Mouse (Mus musculus) liver, postnatal 0 days (tissue): ENCODE measurements at regions not wholly inside any gene's neighbourhood (a gene's known extent, or its start where the extent isn't known, plus 50 kb on each side); places are given as distances from the start of the nearest gene placed in this dataset.

Experiments
- ATAC-seq: fragments of 200-750 bp; cut with Nextera tagmentation; 2 replicates; pipeline ENCODE4 v1.8.0; 2017; ENCODE audit warnings: mild to moderate bottlenecking, moderate library complexity
- DNase-seq: peaks from one replicate; pipeline ENCODE4 v3.0.0-alpha.2; 2016
- H3K27ac ChIP-seq: fragments of 300-500 bp; sonication (generic); 2 replicates; pipeline ENCODE4 v1.5.1; 2014; ENCODE audit warnings: antibody characterized with exemption, moderate library complexity, mild to moderate bottlenecking, low read depth
- H3K27me3 ChIP-seq: fragments of 300-500 bp; sonication (generic); 2 replicates; pipeline ENCODE4 v1.6.1; 2014; ENCODE audit warnings: low read length, control low read depth, mixed read lengths; ENCODE audit not compliant: insufficient read depth
- H3K36me3 ChIP-seq: fragments of 300-500 bp; sonication (generic); replicated peaks from 2 replicates; pipeline ENCODE4 v1.6.1; 2014; ENCODE audit warnings: mild to moderate bottlenecking, control low read depth, low read length, moderate library complexity, mixed read lengths; ENCODE audit not compliant: insufficient read depth
- H3K4me1 ChIP-seq: fragments of 300-500 bp; sonication (generic); 2 replicates; pipeline ENCODE4 v1.6.1; 2014; ENCODE audit warnings: antibody characterized with exemption, mild to moderate bottlenecking, control low read depth; ENCODE audit not compliant: insufficient read depth
- H3K4me2 ChIP-seq: fragments of 300-500 bp; sonication (generic); 2 replicates; pipeline ENCODE4 v1.6.1; 2014; ENCODE audit warnings: low read depth, mild to moderate bottlenecking, low read length, moderate library complexity, mixed read lengths
- H3K4me3 ChIP-seq: fragments of 300-500 bp; sonication (generic); 2 replicates; pipeline ENCODE4 v1.5.1; 2014; ENCODE audit warnings: low read depth, low read length
- H3K9ac ChIP-seq: fragments of 300-500 bp; sonication (generic); replicated peaks from 2 replicates; pipeline ENCODE4 v1.6.1; 2014; ENCODE audit warnings: mild to moderate bottlenecking, moderate library complexity
- H3K9me3 ChIP-seq: fragments of 300-500 bp; sonication (generic); 2 replicates; pipeline ENCODE4 v1.6.1; 2016; ENCODE audit warnings: mild to moderate bottlenecking, control low read depth, low read length, mixed read lengths
- CTCF ChIP-seq: sonication (generic); IDR thresholded peaks from 2 replicates; pipeline ENCODE4 v1.5.1; 2016; ENCODE audit warnings: antibody characterized with exemption, low read depth
- EP300 ChIP-seq: IDR thresholded peaks from 2 replicates; pipeline ENCODE4 v1.6.1; 2016; ENCODE audit warnings: antibody characterized with exemption, low read depth, mild to moderate bottlenecking
- WGBS: fragments of 180-500 bp; shearing (Covaris S2); extraction: QIAGEN DNeasy Blood & Tissue Kit; methylation state at CpG from one replicate; pipeline ENCODE4 v1.1.7; 2014; ENCODE audit not compliant: insufficient replicate concordance; 5-methylcytosine and 5-hydroxymethylcytosine counted together

- Histone ChIP-seq H3K9ac (no peak overlapping the region), H3K4me2 (no peak overlapping the region), H3K4me3 (no peak overlapping the region), H3K4me1 (no peaks in the 10 kb centered on the region), H3K36me3 (no peaks in the 10 kb centered on the region), H3K27ac (no peak overlapping the region), H3K27me3 (no peaks in the 10 kb centered on the region), H3K9me3 (no peaks in the 10 kb centered on the region)
- DNase-seq (no peak), ATAC-seq (no peak)
- TF ChIP-seq CTCF, result no peak
- 72% methylated on average over 3 of the region's 3 CpGs for WGBS
Measured at GRCm38 (mm10) chr1:45653248-45653647, 141.7 kb upstream of the Wdr75 start.

- H3K27ac ChIP-seq, result no peak overlapping the region
- no peaks in the 10 kb centered on the region for H3K36me3 ChIP-seq
- H3K4me2 ChIP-seq, result no peak overlapping the region
- 60% methylated on average over 3 of the region's 3 CpGs for WGBS
- TF ChIP-seq CTCF (no peak), EP300 (no peak)
- no peaks in the 10 kb centered on the region for H3K9me3 ChIP-seq
- DNase-seq (no peak), ATAC-seq (no peak)
- no peak overlapping the region for H3K4me3 ChIP-seq
- no peak overlapping the region for H3K9ac ChIP-seq
- H3K4me1 ChIP-seq, result no peaks in the 10 kb centered on the region
- H3K27me3 ChIP-seq, result no peaks in the 10 kb centered on the region
Measured at GRCm38 (mm10) chr1:45663882-45664520, 131.0 kb upstream of the Wdr75 start.

- no peak overlapping the region for H3K27ac ChIP-seq
- no peaks in the 10 kb centered on the region for H3K4me1 ChIP-seq
- 47% methylated on average over 5 of the region's 5 CpGs for WGBS
- TF ChIP-seq CTCF (peak; percentile 37), EP300 (no peak)
- H3K9ac ChIP-seq, result no peak overlapping the region
- H3K36me3 ChIP-seq, result no peaks in the 10 kb centered on the region
- no peaks in the 10 kb centered on the region for H3K27me3 ChIP-seq
- ATAC-seq (no peak), DNase-seq (no peak)
- no peak overlapping the region for H3K4me2 ChIP-seq
- no peak overlapping the region for H3K4me3 ChIP-seq
- H3K9me3 ChIP-seq, result no peaks in the 10 kb centered on the region
Measured at GRCm38 (mm10) chr1:45672443-45673156, 122.4 kb upstream of the Wdr75 start.

GRCm38 (mm10) chr1:45675771-45676439, 119.1 kb upstream of the Wdr75 start:
- DNase-seq (no peak), ATAC-seq (no peak)
- Histone ChIP-seq H3K4me3 (no peak overlapping the region), H3K27me3 (no peaks in the 10 kb centered on the region), H3K4me1 (no peaks in the 10 kb centered on the region), H3K36me3 (no peaks in the 10 kb centered on the region), H3K9me3 (no peaks in the 10 kb centered on the region), H3K9ac (no peak overlapping the region), H3K4me2 (no peak overlapping the region), H3K27ac (no peak overlapping the region)
- WGBS, result 81% methylated on average over 5 of the region's 5 CpGs
- TF ChIP-seq CTCF, result no peak
- TF ChIP-seq EP300, result no peak

- no peaks in the 10 kb centered on the region for H3K9me3 ChIP-seq
- H3K9ac ChIP-seq, result no peak overlapping the region
- WGBS, result 78% methylated on average over 8 of the region's 8 CpGs
- DNase-seq, result no peak
- TF ChIP-seq EP300 (no peak), CTCF (no peak)
- H3K27me3 ChIP-seq, result no peaks in the 10 kb centered on the region
- H3K4me1 ChIP-seq, result no peaks in the 10 kb centered on the region
- ATAC-seq, result no peak
- no peak overlapping the region for H3K4me3 ChIP-seq
- H3K36me3 ChIP-seq, result no peaks in the 10 kb centered on the region
- no peak overlapping the region for H3K4me2 ChIP-seq
- H3K27ac ChIP-seq, result no peak overlapping the region
Measured at GRCm38 (mm10) chr1:45679964-45680709, 114.8 kb upstream of the Wdr75 start.

- H3K36me3 ChIP-seq, result no peaks in the 10 kb centered on the region
- no peak overlapping the region for H3K9ac ChIP-seq
- no peak overlapping the region for H3K27ac ChIP-seq
- H3K4me2 ChIP-seq, result no peak overlapping the region
- WGBS, result 37% methylated on average over 1 of the region's 1 CpGs
- no peak for ATAC-seq
- H3K4me3 ChIP-seq, result no peak overlapping the region
- no peak for DNase-seq
- H3K27me3 ChIP-seq, result no peaks in the 10 kb centered on the region
- no peaks in the 10 kb centered on the region for H3K4me1 ChIP-seq
- TF ChIP-seq EP300, result no peak
- no peak for TF ChIP-seq CTCF
- no peaks in the 10 kb centered on the region for H3K9me3 ChIP-seq
Measured at GRCm38 (mm10) chr1:45700893-45701292, 94.1 kb upstream of the Wdr75 start.
